Mouse (Mus musculus) heart, postnatal 0 days (tissue): ENCODE measurements at regions not wholly inside any gene's neighbourhood (a gene's known extent, or its start where the extent isn't known, plus 50 kb on each side); places are given as distances from the start of the nearest gene placed in this dataset.
"Not testable (repeated sequence)": the region's sequence is repeated elsewhere in the genome, so short reads cannot be mapped to it uniquely, and the experiment has no call there.

ENCODE experiments used
- ATAC-seq: fragments of 200-750 bp; cut with Nextera tagmentation; 2 replicates; pipeline ENCODE4 v1.8.0; 2017; ENCODE audit warnings: low read depth, moderate number of reproducible peaks, moderate library complexity; ENCODE audit not compliant: insufficient read depth
- DNase-seq: peaks from one replicate; pipeline ENCODE4 v3.0.0-alpha.2; 2016; ENCODE audit warnings: low spot score
- H3K27ac ChIP-seq: fragments of 300-500 bp; sonication (generic); 2 replicates; pipeline ENCODE4 v1.5.1; 2014; ENCODE audit warnings: low read depth, mild to moderate bottlenecking
- H3K27me3 ChIP-seq: fragments of 300-500 bp; sonication (generic); 2 replicates; pipeline ENCODE4 v1.6.1; 2014; ENCODE audit warnings: low read length, mixed read lengths; ENCODE audit not compliant: control insufficient read depth, insufficient read depth
- H3K36me3 ChIP-seq: fragments of 300-500 bp; sonication (generic); replicated peaks from 2 replicates; pipeline ENCODE4 v1.6.1; 2014; ENCODE audit warnings: low read length, mixed read lengths; ENCODE audit not compliant: control insufficient read depth, insufficient read depth
- H3K4me1 ChIP-seq: fragments of 300-500 bp; sonication (generic); 2 replicates; pipeline ENCODE4 v1.6.1; 2014; ENCODE audit warnings: antibody characterized with exemption; ENCODE audit not compliant: control insufficient read depth, insufficient read depth
- H3K4me2 ChIP-seq: fragments of 300-500 bp; sonication (generic); 2 replicates; pipeline ENCODE4 v1.6.1; 2014; ENCODE audit warnings: low read depth, mild to moderate bottlenecking, low read length, moderate library complexity
- H3K4me3 ChIP-seq: fragments of 300-500 bp; sonication (generic); 2 replicates; pipeline ENCODE4 v1.5.1; 2014; ENCODE audit warnings: low read depth, low read length
- H3K9ac ChIP-seq: fragments of 300-500 bp; sonication (generic); replicated peaks from 2 replicates; pipeline ENCODE4 v1.6.1; 2014; ENCODE audit warnings: low read depth, low read length, mixed read lengths
- H3K9me3 ChIP-seq: fragments of 300-500 bp; sonication (generic); replicated peaks from 2 replicates; pipeline ENCODE4 v1.6.1; 2016; ENCODE audit warnings: low read length; ENCODE audit not compliant: control insufficient read depth
- CTCF ChIP-seq: IDR thresholded peaks from 2 replicates; pipeline ENCODE4 v1.5.1; 2016; ENCODE audit warnings: antibody characterized with exemption, control low read depth, low read depth
- EP300 ChIP-seq: IDR thresholded peaks from 2 replicates; pipeline ENCODE4 v1.6.1; 2016; ENCODE audit warnings: antibody characterized with exemption, low read depth
- WGBS: fragments of 180-500 bp; shearing (Covaris S2); extraction: QIAGEN DNeasy Blood & Tissue Kit; methylation state at CpG from one replicate; pipeline ENCODE4 v1.1.7; 2014; 5-methylcytosine and 5-hydroxymethylcytosine counted together

DNA sequence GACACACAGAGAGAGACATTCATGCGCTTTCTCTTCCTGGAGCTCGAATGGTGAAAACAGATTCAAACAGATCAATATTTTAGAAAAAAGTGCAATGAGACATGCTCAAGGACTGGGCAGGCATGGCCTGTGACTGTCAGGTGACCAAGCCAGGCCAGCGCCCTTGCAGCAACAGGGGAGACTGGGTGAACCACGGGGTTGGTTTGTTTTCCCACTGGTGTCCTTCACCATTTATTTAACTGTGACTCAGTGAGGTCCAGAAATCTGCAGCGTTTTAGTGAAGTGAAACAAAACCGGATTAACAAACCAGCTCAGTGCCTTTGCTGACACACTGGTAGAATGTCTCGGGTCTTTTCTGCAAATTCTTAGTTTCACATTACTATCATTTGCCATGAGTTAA, 148.9 kb upstream of the Ipo5 start:
- no peak overlapping the region for H3K4me3 ChIP-seq
- H3K4me1 ChIP-seq: no peaks in the 10 kb centered on the region
- no peaks in the 10 kb centered on the region for H3K9me3 ChIP-seq
- H3K4me2 ChIP-seq: no peak overlapping the region
- H3K36me3 ChIP-seq: no peaks in the 10 kb centered on the region
- no peaks in the 10 kb centered on the region for H3K27me3 ChIP-seq
- no peak overlapping the region for H3K9ac ChIP-seq
- ATAC-seq (no peak), DNase-seq (no peak)
- 78% methylated on average over 7 of the region's 7 CpGs for WGBS
- TF ChIP-seq EP300 (no peak), CTCF (no peak)
- no peak overlapping the region for H3K27ac ChIP-seq

GRCm38 (mm10) chr14:120762733-120763132, 148.3 kb upstream of the Ipo5 start:
- no peak overlapping the region for H3K9ac ChIP-seq
- H3K4me3 ChIP-seq: no peak overlapping the region
- H3K36me3 ChIP-seq: no peaks in the 10 kb centered on the region
- H3K27ac ChIP-seq: no peak overlapping the region
- TF ChIP-seq CTCF: no peak
- TF ChIP-seq EP300: no peak
- DNase-seq (no peak), ATAC-seq (no peak)
- no peaks in the 10 kb centered on the region for H3K27me3 ChIP-seq
- H3K4me2 ChIP-seq: no peak overlapping the region
- H3K9me3 ChIP-seq: no peaks in the 10 kb centered on the region
- H3K4me1 ChIP-seq: no peaks in the 10 kb centered on the region
- 75% methylated on average over 11 of the region's 11 CpGs for WGBS

DNA sequence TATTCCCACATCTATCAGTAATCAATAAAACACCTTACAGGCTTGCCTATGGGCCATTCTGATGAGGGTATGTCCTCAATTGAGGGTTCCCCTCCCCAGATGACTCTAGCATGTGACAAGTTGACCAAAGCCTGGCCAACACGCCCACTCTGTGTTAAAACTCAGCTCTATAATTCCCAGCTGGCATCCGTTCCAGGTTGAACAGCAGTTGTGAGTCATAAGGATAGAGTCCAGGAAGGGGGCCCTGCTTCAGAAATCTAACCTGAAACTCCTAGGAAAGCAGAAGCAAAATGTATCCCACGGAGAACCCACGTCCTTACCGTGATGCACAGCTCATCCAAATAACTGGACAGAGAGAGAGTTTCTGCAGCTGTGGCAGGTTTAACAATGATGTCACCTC, 147.2 kb upstream of the Ipo5 start:
- DNase-seq: no peak
- no peak overlapping the region for H3K4me2 ChIP-seq
- no peaks in the 10 kb centered on the region for H3K36me3 ChIP-seq
- H3K4me3 ChIP-seq: no peak overlapping the region
- WGBS: 70% methylated on average over 5 of the region's 5 CpGs
- H3K4me1 ChIP-seq: no peaks in the 10 kb centered on the region
- H3K27me3 ChIP-seq: no peaks in the 10 kb centered on the region
- no peak for TF ChIP-seq CTCF
- no peak for TF ChIP-seq EP300
- H3K9me3 ChIP-seq: no peaks in the 10 kb centered on the region
- H3K9ac ChIP-seq: no peak overlapping the region
- no peak overlapping the region for H3K27ac ChIP-seq
- no peak for ATAC-seq

- no peak overlapping the region for H3K4me3 ChIP-seq
- WGBS: 71% methylated on average over 3 of the region's 3 CpGs
- peak; percentile 15 for DNase-seq
Measured at GRCm38 (mm10) chr14:120764386-120764785, 146.6 kb upstream of the Ipo5 start.

DNA sequence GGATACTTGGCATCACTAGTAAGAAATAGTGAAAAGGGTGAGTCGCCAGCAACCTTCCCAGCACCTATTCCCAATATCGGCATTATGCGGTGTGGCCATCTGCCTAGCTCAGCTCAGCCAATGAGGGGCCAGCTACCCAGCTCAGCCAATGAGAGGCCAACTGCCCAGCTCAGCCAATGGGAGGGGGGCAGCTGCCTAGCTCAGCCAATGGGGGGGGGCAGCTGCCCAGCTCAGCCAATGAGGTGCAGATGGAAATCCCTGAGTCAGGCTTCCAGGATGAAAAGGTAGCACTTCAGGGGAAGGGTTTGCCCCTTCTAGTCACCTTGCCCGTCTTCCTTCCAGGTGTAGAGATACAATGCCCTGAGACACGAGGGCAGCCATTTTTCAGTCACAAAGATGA, 144.6 kb upstream of the Ipo5 start:
- Histone ChIP-seq H3K4me1 (no peaks in the 10 kb centered on the region), H3K4me2 (no peak overlapping the region), H3K9me3 (no peaks in the 10 kb centered on the region), H3K27me3 (no peaks in the 10 kb centered on the region), H3K36me3 (no peaks in the 10 kb centered on the region), H3K27ac (no peak overlapping the region), H3K4me3 (no peak overlapping the region), H3K9ac (no peak overlapping the region)
- TF ChIP-seq CTCF: no peak
- TF ChIP-seq EP300: no peak
- WGBS: 88% methylated on average over 5 of the region's 5 CpGs
- no peak for DNase-seq
- no peak for ATAC-seq

More at GRCm38 (mm10) chr14:120764386-120764785, 146.6 kb upstream of the Ipo5 start:
- no peak overlapping the region for H3K27ac ChIP-seq
- no peak overlapping the region for H3K9ac ChIP-seq
- no peaks in the 10 kb centered on the region for H3K4me1 ChIP-seq
- no peak overlapping the region for H3K4me2 ChIP-seq
- no peaks in the 10 kb centered on the region for H3K27me3 ChIP-seq
- no peak for ATAC-seq
- no peaks in the 10 kb centered on the region for H3K36me3 ChIP-seq
- TF ChIP-seq EP300 (no peak), CTCF (0 out of 2 replicates have a peak, but pooled peaks have one; percentile 21)
- H3K9me3 ChIP-seq: no peaks in the 10 kb centered on the region

DNA sequence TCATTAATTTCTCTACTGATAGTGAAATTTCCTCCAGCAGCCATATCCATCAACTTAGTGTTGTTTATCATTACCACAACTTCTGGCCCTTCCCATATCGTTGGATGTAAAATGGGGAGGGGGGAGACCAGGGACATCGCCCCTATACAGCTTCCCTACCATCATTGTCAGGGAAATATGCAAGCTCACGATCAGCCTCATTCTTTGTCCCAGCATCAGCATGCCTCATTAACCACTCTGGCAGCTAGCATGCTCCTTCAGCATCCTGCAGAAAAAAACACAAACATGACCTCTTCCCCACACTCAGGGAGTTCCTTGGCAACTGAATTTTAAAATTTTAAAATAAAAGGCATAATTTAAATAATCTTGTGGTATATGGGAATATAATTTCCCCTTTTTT, 140.4 kb upstream of the Ipo5 start:
- Histone ChIP-seq H3K9ac (no peak overlapping the region), H3K4me3 (no peak overlapping the region), H3K9me3 (no peaks in the 10 kb centered on the region), H3K36me3 (no peaks in the 10 kb centered on the region), H3K4me2 (no peak overlapping the region), H3K27ac (no peak overlapping the region), H3K27me3 (no peaks in the 10 kb centered on the region), H3K4me1 (no peaks in the 10 kb centered on the region)
- no peak for ATAC-seq
- no peak for DNase-seq
- WGBS: 68% methylated on average over 3 of the region's 3 CpGs
- no peak for TF ChIP-seq EP300
- no peak for TF ChIP-seq CTCF

DNA sequence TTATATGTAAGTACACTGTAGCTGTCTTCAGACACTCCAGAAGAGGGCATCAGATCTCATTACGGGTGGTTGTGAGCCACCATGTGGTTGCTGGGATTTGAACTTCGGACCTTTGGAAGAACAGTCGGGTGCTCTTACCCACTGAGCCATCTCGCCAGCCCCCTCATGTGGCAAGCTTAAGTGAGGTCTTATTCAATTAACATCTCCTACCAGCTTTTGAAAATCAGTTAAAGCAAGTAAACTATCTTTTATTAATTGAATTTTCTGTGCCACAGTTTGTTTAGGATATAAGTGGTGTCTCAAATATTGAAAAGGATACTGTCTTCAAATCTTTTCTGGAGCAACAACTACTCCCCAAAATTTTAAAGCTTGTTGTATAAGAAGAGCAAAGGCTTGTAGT, 138.0 kb upstream of the Ipo5 start:
- H3K27ac ChIP-seq, H3K4me1 ChIP-seq, H3K4me3 ChIP-seq, DNase-seq, H3K36me3 ChIP-seq, H3K9me3 ChIP-seq, H3K4me2 ChIP-seq, ATAC-seq, H3K9ac ChIP-seq, H3K27me3 ChIP-seq: not testable (repeated sequence)
- 77% methylated on average over 3 of the region's 4 CpGs for WGBS
